Mouse (Mus musculus) liver, embryonic 16.5 days (tissue): ENCODE data around the gene Ctbp2. TPM values are rescaled to one million over a fixed set of nuclear protein-coding genes. Genes with fewer than 3 reads are reported as not detected.
A peak's percentile ranks its signal among the peaks of the same experiment; 100 is the strongest.

Experiments used
- ATAC-seq: fragments of 200-750 bp; cut with Nextera tagmentation; 2 replicates; pipeline ENCODE4 v1.8.0; 2017; ENCODE audit warnings: low read depth, mild to moderate bottlenecking, moderate number of reproducible peaks, moderate library complexity
- H3K27ac ChIP-seq: fragments of 300-500 bp; sonication (generic); 2 replicates; pipeline ENCODE4 v1.5.1; 2014; ENCODE audit warnings: mild to moderate bottlenecking, low read length
- H3K27me3 ChIP-seq: fragments of 300-500 bp; sonication (generic); 2 replicates; pipeline ENCODE4 v1.6.1; 2014; ENCODE audit warnings: low read depth, low read length, mixed read lengths; ENCODE audit not compliant: control insufficient read depth, insufficient read depth
- H3K36me3 ChIP-seq: fragments of 300-500 bp; sonication (generic); 2 replicates; pipeline ENCODE4 v1.6.1; 2014; ENCODE audit warnings: mild to moderate bottlenecking; ENCODE audit not compliant: control insufficient read depth, insufficient read depth
- H3K4me1 ChIP-seq: fragments of 300-500 bp; sonication (generic); 2 replicates; pipeline ENCODE4 v1.6.1; 2014; ENCODE audit warnings: low read depth, low read length, mixed read lengths; ENCODE audit not compliant: control insufficient read depth
- H3K4me2 ChIP-seq: fragments of 300-500 bp; sonication (generic); 2 replicates; pipeline ENCODE4 v1.6.1; 2014; ENCODE audit warnings: low read depth, low read length, mixed read lengths
- H3K4me3 ChIP-seq: fragments of 300-500 bp; sonication (generic); 2 replicates; pipeline ENCODE4 v1.5.1; 2014; ENCODE audit warnings: low read depth, mild to moderate bottlenecking, low read length
- H3K9ac ChIP-seq: fragments of 300-500 bp; sonication (generic); 2 replicates; pipeline ENCODE4 v1.6.1; 2014; ENCODE audit warnings: low read depth, low read length
- H3K9me3 ChIP-seq: fragments of 300-500 bp; sonication (generic); replicated peaks from 2 replicates; pipeline ENCODE4 v1.6.1; 2016; ENCODE audit warnings: low read length; ENCODE audit not compliant: control insufficient read depth
- WGBS: fragments of 180-500 bp; shearing (Covaris S2); extraction: QIAGEN DNeasy Blood & Tissue Kit; methylation state at CpG from one replicate; pipeline ENCODE4 v1.1.7; 2014; ENCODE audit not compliant: insufficient replicate concordance; 5-methylcytosine and 5-hydroxymethylcytosine counted together
- polyA plus RNA-seq: library from polyadenylated mRNA; unstranded; fragments of >200 nt; fragmentation: Nextera tagmentation; extraction: Ambion mirVana; gene quantifications from 2 replicates; pipeline ENCODE4 v1.2.1, GENCODE M21; 2015

The Ctbp2 gene
- polyA plus RNA-seq, 1 experiment from 2014 or later = 6.8 TPM

DNA sequence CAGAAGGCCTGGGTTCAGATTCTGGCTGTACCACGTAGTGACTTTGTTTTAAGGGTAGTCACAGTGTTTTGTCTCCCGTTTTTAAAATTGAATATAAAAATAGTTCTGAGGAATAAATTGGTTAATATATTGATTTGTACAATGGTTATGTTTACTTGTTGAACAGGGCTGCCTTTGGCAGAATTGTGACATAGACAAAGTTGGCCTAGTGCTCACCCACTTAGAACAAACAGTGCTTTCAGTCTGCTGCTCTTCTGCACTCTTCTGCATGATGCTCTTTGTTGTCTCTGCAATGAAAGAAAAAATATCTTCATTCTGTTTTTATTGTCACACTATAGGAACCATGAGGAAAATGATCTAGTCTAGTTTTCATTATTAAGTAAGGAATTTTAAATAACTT, 185.0 kb downstream of the Ctbp2 start:
- H3K27ac ChIP-seq = peak overlapping the region; percentile 37; the same call in 1 of the 2 replicates
- H3K9me3 ChIP-seq = no peaks in the 10 kb centered on the region
- no peaks in the 10 kb centered on the region for H3K36me3 ChIP-seq
- no peaks in the 10 kb centered on the region for H3K27me3 ChIP-seq
- H3K4me2 ChIP-seq = no peak overlapping the region
- H3K9ac ChIP-seq = no peak overlapping the region
- ATAC-seq = peak; percentile 77
- H3K4me1 ChIP-seq = peaks cover 3% of the 10 kb centered on the region; the same call in 1 of the 2 replicates
- 63% methylated on average over 2 of the region's 2 CpGs for WGBS
- no peak overlapping the region for H3K4me3 ChIP-seq

Other genes with a start within 250 kb of the Ctbp2 start
- gene Zranb1, start 193.2 kb downstream of the Ctbp2 start, polyA plus RNA-seq = 5.6 and 5.8 TPM in 2 replicates
- gene Fgfr2, start 1.0 kb downstream of the Ctbp2 start, polyA plus RNA-seq = 10.3 and 11.4 TPM in 2 replicates